Mouse (Mus musculus) CH12.LX (cell line): Measurements from ENCODE around the gene Prr15l. TPM values are rescaled to one million over a fixed set of nuclear protein-coding genes. Genes with fewer than 3 reads are reported as not detected.

Experiments
- DNase-seq: peaks from one replicate; pipeline ENCODE4 v3.0.0-alpha.2; 2013; ENCODE audit errors: extremely low read depth
- H3K27ac ChIP-seq: 2 replicates; pipeline ENCODE4 v1.5.1; 2012; ENCODE audit warnings: low read depth, mild to moderate bottlenecking, control low read depth, moderate library complexity; ENCODE audit not compliant: insufficient read depth
- H3K27me3 ChIP-seq: replicated peaks from 2 replicates; pipeline ENCODE3; 2012; ENCODE audit warnings: inconsistent platforms
- H3K36me3 ChIP-seq, 2 experiments: replicated peaks in 1 of 2; 2 replicates each; pipeline versions ENCODE3 to v1.6.1; 2012; ENCODE audit warnings: inconsistent platforms in 1 of 2, low read length in 1 of 2, mild to moderate bottlenecking in 1 of 2, mixed read lengths in 1 of 2, moderate library complexity in 1 of 2; ENCODE audit not compliant: control insufficient read depth in 1 of 2, insufficient read depth in 1 of 2
- H3K4me1 ChIP-seq, 2 experiments: 2 replicates each; pipeline ENCODE4 v1.6.1; 2012; ENCODE audit warnings: inconsistent platforms in 1 of 2, moderate library complexity in 1 of 2; ENCODE audit not compliant: insufficient read depth in 2 of 2, control insufficient read depth in 1 of 2
- H3K4me2 ChIP-seq: 2 replicates; pipeline ENCODE4 v1.6.1; 2012; ENCODE audit warnings: low read depth, mild to moderate bottlenecking, control low read depth; ENCODE audit not compliant: poor library complexity, insufficient read depth, severe bottlenecking
- H3K4me3 ChIP-seq, 3 experiments: fragments of 150-350 bp in 1 of 3; sonication (generic) in 1 of 3; replicated peaks in 1 of 3; 2 replicates each; pipeline versions ENCODE3 to v1.5.1; 2011 to 2012; ENCODE audit warnings: low read depth in 2 of 3, low read length in 2 of 3, mild to moderate bottlenecking in 2 of 3, moderate library complexity in 2 of 3, control low read depth in 1 of 3, improper control_type of control experiment in 1 of 3, inconsistent platforms in 1 of 3, mixed read lengths in 1 of 3; ENCODE audit not compliant: poor library complexity in 1 of 3
- H3K79me2 ChIP-seq: replicated peaks from 2 replicates; pipeline ENCODE4 v1.6.1; 2012; ENCODE audit warnings: mild to moderate bottlenecking, moderate library complexity; ENCODE audit not compliant: control insufficient read depth, poor library complexity, insufficient read depth, severe bottlenecking; ENCODE audit errors: extremely low read depth
- H3K9ac ChIP-seq: 2 replicates; pipeline ENCODE4 v1.6.1; 2012; ENCODE audit warnings: low read depth, mild to moderate bottlenecking, control low read depth, moderate library complexity; ENCODE audit not compliant: insufficient read depth
- H3K9me3 ChIP-seq: replicated peaks from 2 replicates; pipeline ENCODE3; 2012; ENCODE audit warnings: low read length, inconsistent platforms, mixed read lengths
- BHLHE40 ChIP-seq: IDR thresholded peaks from 2 replicates; pipeline ENCODE4 v1.6.1; 2011; ENCODE audit warnings: mild to moderate bottlenecking, low read depth, low read length, improper control_type of control experiment
- CHD1 ChIP-seq: IDR thresholded peaks from 2 replicates; pipeline ENCODE4 v1.6.1; 2012; ENCODE audit warnings: low read depth, low read length, improper control_type of control experiment, inconsistent platforms
- ELF1 ChIP-seq: IDR thresholded peaks from 2 replicates; pipeline ENCODE4 v1.6.1; 2014; ENCODE audit warnings: low read depth, mild to moderate bottlenecking, inconsistent platforms, low read length, improper control_type of control experiment
- EP300 ChIP-seq: IDR thresholded peaks from 2 replicates; pipeline ENCODE4 v1.6.1; 2011; ENCODE audit warnings: low read length, improper control_type of control experiment
- HCFC1 ChIP-seq: IDR thresholded peaks from 2 replicates; pipeline ENCODE4 v1.6.1; 2012; ENCODE audit warnings: low read depth, mild to moderate bottlenecking, inconsistent platforms, low read length, improper control_type of control experiment
- MAX ChIP-seq: IDR thresholded peaks from 2 replicates; pipeline ENCODE4 v1.6.1; 2011; ENCODE audit warnings: low read length, improper control_type of control experiment
- MAZ ChIP-seq: IDR thresholded peaks from 2 replicates; pipeline ENCODE4 v1.6.1; 2012; ENCODE audit warnings: low read depth, mild to moderate bottlenecking, inconsistent platforms, low read length, improper control_type of control experiment, moderate library complexity
- NELFE ChIP-seq: IDR thresholded peaks from 2 replicates; pipeline ENCODE4 v1.6.1; 2011; ENCODE audit warnings: low read depth, low read length, improper control_type of control experiment
- RAD21 ChIP-seq: IDR thresholded peaks from 2 replicates; pipeline ENCODE4 v1.6.1; 2011; ENCODE audit warnings: low read depth, mild to moderate bottlenecking, low read length, improper control_type of control experiment, moderate library complexity
- TBP ChIP-seq: conservative IDR thresholded peaks from 2 replicates; pipeline ENCODE4 v1.6.1; 2011; ENCODE audit warnings: low read depth, low read length, improper control_type of control experiment
- ZC3H11A ChIP-seq: IDR thresholded peaks from 2 replicates; pipeline ENCODE4 v1.6.1; 2012; ENCODE audit warnings: low read depth, mild to moderate bottlenecking, inconsistent platforms, low read length, improper control_type of control experiment
- ZKSCAN1 ChIP-seq: IDR thresholded peaks from 2 replicates; pipeline ENCODE4 v1.6.1; 2012; ENCODE audit warnings: low read depth, inconsistent platforms, low read length, improper control_type of control experiment, borderline replicate concordance
- ZMIZ1 ChIP-seq: IDR thresholded peaks from 2 replicates; pipeline ENCODE4 v1.6.1; 2012; ENCODE audit warnings: low read depth, mild to moderate bottlenecking, inconsistent platforms, low read length, improper control_type of control experiment
- dilution Hi-C: fragments of 300-500 bp; cut with MboI; formaldehyde crosslinking; loops from 2 replicates; pipeline ENCODE4 v1.14.3; 2020; ENCODE audit warnings: low sequenced_read_pairs; ENCODE audit not compliant: extremely low pct_unique_long_range_greater_than_20kb, extremely low pct_ligation_motif_present
- in situ Hi-C: fragments of 300-500 bp; cut with MboI; formaldehyde crosslinking; loops from 3 replicates; pipeline ENCODE4 v1.14.3; 2019; ENCODE audit warnings: low sequenced_read_pairs, low pct_ligation_motif_present, low pct_unique_long_range_greater_than_20kb, mixed read lengths
- polyA plus RNA-seq: library from polyadenylated mRNA; unstranded; fragments of >175 nt; gene quantifications from 2 replicates; pipeline ENCODE4 v1.2.1, GENCODE M21; 2012; ENCODE audit warnings: low read depth; ENCODE audit not compliant: insufficient read length
- total RNA-seq, 2 experiments: library from RNA; depleted of rRNA; stranded (reverse); fragments of 300-350 nt in 1 of 2; fragments of >200 nt in 1 of 2; gene quantifications; 2 replicates each; pipeline ENCODE4 v1.2.3; 2012 to 2014

The Prr15l gene
- total and polyA plus RNA-seq, 3 experiments: 0.08 to 0.31 TPM; not detected in 1

GRCm38 (mm10) chr11:96929096-96929765, 1.3 kb downstream of the Prr15l start:
- H3K9ac ChIP-seq: no peak overlapping the region
- in situ Hi-C loops: loop anchor here (5.0 kb wide), 1 partner anchor 33 kb away; no protein-coding TSS in a partner anchor

DNA sequence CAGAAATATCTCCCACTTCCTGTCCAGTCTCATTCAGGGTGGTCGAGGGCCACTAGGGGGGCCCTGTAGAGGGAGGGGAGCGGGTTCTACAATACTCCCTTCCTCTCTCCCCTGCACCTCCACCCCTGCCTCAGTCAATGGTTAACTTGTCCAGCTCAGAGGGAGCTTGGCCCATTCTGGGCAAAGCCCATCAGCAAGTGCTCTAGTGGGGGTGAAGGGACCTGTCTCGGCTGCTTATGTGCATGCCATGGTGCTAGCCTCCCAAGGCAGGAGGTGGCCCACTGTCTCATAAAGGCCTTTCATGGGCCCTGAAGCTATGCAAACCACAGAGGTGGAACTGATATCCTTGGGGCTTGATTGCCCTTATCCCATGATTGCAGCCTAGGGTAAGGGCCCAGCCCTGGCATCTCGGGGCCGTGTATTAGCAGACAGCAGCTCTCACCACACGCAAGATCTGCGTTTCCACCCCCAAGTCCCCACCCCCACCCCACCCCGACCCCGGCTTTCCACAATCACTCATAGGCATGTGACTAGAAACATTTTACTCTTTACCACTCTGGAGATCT, 1.9 kb downstream of the Prr15l start:
- H3K27me3 ChIP-seq: peaks cover 34% of the 10 kb centered on the region
- no peak for DNase-seq
- H3K9me3 ChIP-seq: no peaks in the 10 kb centered on the region
- H3K4me3 ChIP-seq: no peak overlapping the region
- H3K36me3 ChIP-seq: peaks cover 0 to under 1% of the 10 kb centered on the region in 2 experiments
- peaks cover under 1 to 2% of the 10 kb centered on the region in 2 experiments; a peak in 1 of 4 replicates for H3K4me1 ChIP-seq
- TF ChIP-seq BHLHE40 (no peak), ZMIZ1 (no peak), RAD21 (no peak), ELF1 (no peak), MAX (no peak), EP300 (no peak), TBP (no peak), ZKSCAN1 (no peak), CHD1 (no peak), NELFE (no peak)
- TF ChIP-seq, all 38 proteins: peak for 0
- no peak overlapping the region for H3K4me2 ChIP-seq
- no peaks in the 10 kb centered on the region for H3K79me2 ChIP-seq
- in situ Hi-C loops (loop anchor here (5.0 kb wide), 1 partner anchor 32 kb away; no protein-coding TSS in a partner anchor), dilution Hi-C loops (no loop called here)
- H3K9ac ChIP-seq: no peak overlapping the region
- H3K27ac ChIP-seq: no peak overlapping the region

More at GRCm38 (mm10) chr11:96929096-96929765, 1.3 kb downstream of the Prr15l start:
- TF ChIP-seq MAZ: no peak
- no peak for TF ChIP-seq HCFC1
- TF ChIP-seq EP300: no peak
- no peak for TF ChIP-seq CHD1
- no peak for TF ChIP-seq ZC3H11A
- TF ChIP-seq ZKSCAN1: no peak
- H3K4me3 ChIP-seq: no peak overlapping the region
- H3K27me3 ChIP-seq: peaks cover 37% of the 10 kb centered on the region
- H3K36me3 ChIP-seq: no peaks in the 10 kb centered on the region
- H3K79me2 ChIP-seq: no peaks in the 10 kb centered on the region
- DNase-seq: no peak
- H3K4me2 ChIP-seq: no peak overlapping the region
- dilution Hi-C loops: no loop called here
- no peaks in the 10 kb centered on the region for H3K9me3 ChIP-seq
- H3K4me1 ChIP-seq: 0 out of 4 replicates have a peak, but pooled peaks cover 0 to 4% of the 10 kb centered on the region in 2 experiments
- H3K27ac ChIP-seq: no peak overlapping the region
